Mouse (Mus musculus): ENCODE results near the gene Eif4e2. TPM values are rescaled to one million over a fixed set of nuclear protein-coding genes. Genes with fewer than 3 reads are reported as not detected.

Gene Eif4e2
- polyA plus RNA-seq, 1 experiment from 2014 or later, result 101 TPM

DNA sequence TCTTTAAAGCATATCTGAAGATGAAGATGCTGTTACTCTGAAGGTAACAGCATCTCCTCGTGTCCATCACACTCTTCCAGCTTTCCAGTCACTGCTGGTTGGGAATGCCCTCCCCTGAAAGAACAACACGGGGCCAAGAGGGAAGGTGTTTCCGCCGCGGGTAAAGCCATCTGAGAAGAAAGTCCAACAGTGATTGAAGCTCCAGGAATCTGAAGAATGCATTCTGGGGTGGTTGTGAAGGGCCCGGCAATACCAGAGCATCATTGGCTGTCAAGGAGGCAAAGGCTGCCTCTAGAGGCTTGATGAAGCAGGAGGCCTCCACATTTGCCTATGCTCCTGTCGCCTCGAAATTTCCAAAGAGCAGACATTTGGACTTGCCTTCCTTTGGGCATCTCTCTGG lies 25.3 kb downstream of the Eif4e2 start:
- H3K27me3 ChIP-seq, result no peaks in the 10 kb centered on the region
- H3K9ac ChIP-seq, result no peak overlapping the region
- H3K9me3 ChIP-seq (replicated peaks), result no peaks in the 10 kb centered on the region
- no peak overlapping the region for H3K4me2 ChIP-seq
- no peaks in the 10 kb centered on the region for H3K4me1 ChIP-seq (replicated peaks)
- H3K4me3 ChIP-seq (replicated peaks), result no peak overlapping the region
- H3K36me3 ChIP-seq, result peaks cover 28% of the 10 kb centered on the region
- no peak overlapping the region for H3K27ac ChIP-seq
- ATAC-seq (ENCODE audit: low read depth) (no peak), DNase-seq (no peak)
- 60% methylated on average over 8 of the region's 8 CpGs for WGBS (ENCODE audit: insufficient replicate concordance)

DNA sequence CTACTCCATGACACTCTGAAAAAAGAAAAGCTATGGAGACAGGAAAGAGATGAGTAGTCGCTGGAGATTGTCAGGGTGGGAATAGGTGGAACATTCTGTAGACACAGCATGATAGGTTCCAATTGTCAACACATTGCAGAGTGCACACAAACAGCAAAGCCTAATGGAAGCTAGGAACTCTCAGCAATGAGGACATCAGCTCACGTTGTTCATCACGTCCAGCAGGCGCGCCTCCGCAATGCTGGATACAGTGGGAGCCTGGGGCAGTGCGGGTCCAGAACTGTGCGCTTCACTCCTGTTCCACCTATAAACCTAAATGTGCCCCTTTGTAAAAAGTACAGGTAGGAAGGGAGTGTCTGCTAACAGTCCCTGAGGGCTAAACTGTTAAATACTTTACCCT lies 29.3 kb downstream of the Eif4e2 start:
- no peak overlapping the region for H3K27ac ChIP-seq
- H3K27me3 ChIP-seq, result no peaks in the 10 kb centered on the region
- DNase-seq (no peak), ATAC-seq (ENCODE audit: low read depth) (no peak)
- 88% methylated on average over 8 of the region's 8 CpGs for WGBS (ENCODE audit: insufficient replicate concordance)
- H3K36me3 ChIP-seq, result peaks cover 7% of the 10 kb centered on the region; the same call in 1 of the 2 replicates
- H3K4me1 ChIP-seq (replicated peaks), result peaks cover 14% of the 10 kb centered on the region
- H3K9ac ChIP-seq, result no peak overlapping the region
- H3K4me2 ChIP-seq, result no peak overlapping the region
- H3K9me3 ChIP-seq (replicated peaks), result no peaks in the 10 kb centered on the region
- H3K4me3 ChIP-seq (replicated peaks), result no peak overlapping the region

DNA sequence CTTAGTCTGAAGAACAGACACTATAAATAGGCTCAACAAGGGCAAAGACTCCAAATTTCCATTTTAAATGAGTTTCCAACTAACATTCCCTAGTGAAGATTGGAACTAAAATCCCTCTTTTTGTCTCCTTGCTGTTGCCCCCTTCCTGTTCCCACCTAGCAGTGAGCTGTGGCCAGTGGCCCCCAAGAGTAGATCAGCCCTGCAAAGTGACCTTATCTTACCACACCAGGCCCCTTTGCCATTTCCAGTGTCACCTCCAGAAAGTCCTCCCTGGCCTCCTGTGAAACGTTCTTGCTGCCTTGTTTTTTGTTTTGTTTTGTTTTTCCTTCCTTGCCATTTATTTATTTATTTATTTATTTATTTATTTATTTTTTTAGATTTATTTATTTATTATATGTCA lies 31.7 kb downstream of the Eif4e2 start:
- Histone ChIP-seq H3K36me3 (no peaks in the 10 kb centered on the region), H3K4me3 (replicated peaks) (no peak overlapping the region), H3K27ac (no peak overlapping the region), H3K27me3 (no peaks in the 10 kb centered on the region), H3K9me3 (replicated peaks) (no peaks in the 10 kb centered on the region), H3K9ac (no peak overlapping the region), H3K4me1 (replicated peaks) (peaks cover 14% of the 10 kb centered on the region), H3K4me2 (no peak overlapping the region)
- WGBS (ENCODE audit: insufficient replicate concordance), result 10% methylated on average over 1 of the region's 1 CpGs
- no peak for DNase-seq
- ATAC-seq (ENCODE audit: low read depth), result peak; percentile 62

DNA sequence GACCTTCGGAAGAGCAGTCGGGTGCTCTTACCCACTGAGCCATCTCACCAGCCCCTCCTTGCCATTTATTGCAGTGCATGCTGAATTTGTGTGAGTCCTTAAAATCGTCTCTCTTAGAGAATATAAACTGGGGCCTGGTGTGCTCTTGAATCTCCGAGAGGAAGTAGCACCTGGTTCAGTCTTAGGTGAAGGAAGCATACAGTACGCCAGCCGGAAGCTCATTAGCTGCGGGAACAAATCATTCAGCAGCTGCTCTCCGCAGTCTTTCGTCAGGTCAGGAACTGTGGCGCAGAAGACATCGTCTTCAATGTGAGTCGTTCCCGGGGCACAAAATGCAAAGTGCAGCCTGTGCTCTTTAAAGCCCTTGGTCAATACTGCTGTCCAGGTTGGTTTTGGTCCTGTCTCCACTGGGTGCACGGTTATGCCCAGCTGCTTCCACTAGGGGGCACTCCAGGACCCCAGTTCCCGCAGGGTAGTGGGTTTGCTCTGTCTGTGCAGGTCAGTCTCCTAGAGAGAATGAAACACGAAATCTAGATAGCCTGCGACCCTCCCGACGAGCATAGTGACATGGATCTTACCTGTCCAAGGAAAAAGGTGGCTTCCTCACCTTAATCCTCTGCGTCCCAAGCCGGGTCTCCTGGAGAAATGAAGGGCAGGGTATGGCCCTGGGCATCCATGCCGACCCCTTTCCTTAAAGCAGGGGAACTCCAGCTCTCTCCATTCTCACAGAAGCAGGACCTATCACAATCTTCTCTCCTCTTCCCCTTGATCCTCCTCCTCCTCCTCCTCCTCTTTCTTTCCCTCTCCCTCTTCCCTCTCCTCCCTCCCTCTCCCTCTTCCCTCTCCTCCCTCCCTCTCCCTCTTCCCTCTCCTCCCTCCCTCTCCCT lies 32.5 kb downstream of the Eif4e2 start:
- Histone ChIP-seq H3K4me1 (replicated peaks) (peaks cover 14% of the 10 kb centered on the region), H3K4me2 (peak overlapping the region; percentile 45), H3K4me3 (replicated peaks) (no peak overlapping the region), H3K27ac (no peak overlapping the region), H3K36me3 (no peaks in the 10 kb centered on the region), H3K9me3 (replicated peaks) (no peaks in the 10 kb centered on the region), H3K27me3 (no peaks in the 10 kb centered on the region), H3K9ac (no peak overlapping the region)
- WGBS (ENCODE audit: insufficient replicate concordance), result 23% methylated on average over 22 of the region's 22 CpGs
- ATAC-seq (ENCODE audit: low read depth), result peak; percentile 80
- peak; percentile 53 for DNase-seq

DNA sequence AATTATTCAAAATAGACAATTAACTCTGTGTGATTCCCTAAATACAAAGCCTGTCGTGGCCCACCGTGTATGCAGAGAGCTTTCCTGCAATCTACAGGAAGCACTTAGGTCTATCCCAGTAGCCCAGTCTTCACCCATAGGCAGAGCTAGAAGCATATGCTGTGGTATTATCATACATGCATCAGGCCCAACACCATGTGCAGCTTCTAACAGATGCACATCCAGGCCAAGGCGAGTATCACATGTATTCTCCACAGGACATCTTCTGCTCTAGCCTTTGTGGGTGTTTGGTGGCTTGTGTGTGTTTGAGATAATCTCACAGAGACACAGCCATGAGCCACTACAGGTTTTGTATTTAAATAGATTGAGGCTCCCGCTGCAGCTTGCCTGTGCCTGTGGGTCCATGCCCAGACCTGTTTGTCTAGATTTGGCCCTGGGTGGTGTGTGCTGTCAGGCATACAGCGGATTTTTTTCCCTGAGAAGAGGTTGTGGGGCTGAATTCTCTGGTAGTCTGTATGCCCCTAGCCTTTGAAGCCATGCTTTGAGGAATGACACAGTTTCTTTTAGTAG lies 38.4 kb downstream of the Eif4e2 start:
- Histone ChIP-seq H3K4me1 (replicated peaks) (0 out of 2 replicates have a peak, but pooled peaks cover 3% of the 10 kb centered on the region), H3K9ac (no peak overlapping the region), H3K4me2 (no peak overlapping the region), H3K27me3 (peaks cover 14% of the 10 kb centered on the region; the same call in 1 of the 2 replicates), H3K9me3 (replicated peaks) (no peaks in the 10 kb centered on the region), H3K36me3 (no peaks in the 10 kb centered on the region), H3K4me3 (replicated peaks) (no peak overlapping the region), H3K27ac (no peak overlapping the region)
- WGBS (ENCODE audit: insufficient replicate concordance), result 19% methylated on average over 5 of the region's 5 CpGs
- peak; percentile 6 for DNase-seq
- ATAC-seq (ENCODE audit: low read depth), result peak; percentile 90

GRCm38 (mm10) chr1:87255173-87255572 lies 41.5 kb downstream of the Eif4e2 start:
- H3K27ac ChIP-seq, result no peak overlapping the region
- H3K27me3 ChIP-seq, result peaks cover 43% of the 10 kb centered on the region
- no peak for DNase-seq
- H3K4me1 ChIP-seq (replicated peaks), result 0 out of 2 replicates have a peak, but pooled peaks cover 3% of the 10 kb centered on the region
- no peak for ATAC-seq (ENCODE audit: low read depth)
- WGBS (ENCODE audit: insufficient replicate concordance), result 43% methylated on average over 4 of the region's 4 CpGs
- H3K36me3 ChIP-seq, result no peaks in the 10 kb centered on the region
- H3K9me3 ChIP-seq (replicated peaks), result no peaks in the 10 kb centered on the region
- no peak overlapping the region for H3K4me3 ChIP-seq (replicated peaks)
- H3K4me2 ChIP-seq, result no peak overlapping the region
- H3K9ac ChIP-seq, result no peak overlapping the region

DNA sequence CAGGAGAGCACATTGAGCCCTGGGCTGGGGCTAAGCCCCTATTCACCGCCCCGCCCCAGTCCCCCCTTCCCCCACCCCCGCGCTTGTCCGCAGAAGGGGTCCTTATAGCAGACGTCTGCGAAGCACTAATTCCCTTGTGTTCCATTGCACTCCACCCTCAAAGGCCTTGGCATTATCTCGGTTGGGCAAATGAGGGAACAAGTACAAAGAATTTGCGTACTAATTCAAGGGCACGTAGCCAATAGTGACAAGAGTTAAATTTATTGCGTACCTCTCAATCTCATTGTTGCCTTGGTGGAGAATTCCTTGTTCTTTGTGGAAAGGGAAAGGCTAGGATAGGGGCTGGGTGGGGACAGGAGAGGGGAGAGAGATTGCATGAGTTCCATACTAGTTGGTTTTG lies 44.0 kb downstream of the Eif4e2 start:
- WGBS (ENCODE audit: insufficient replicate concordance), result 24% methylated on average over 11 of the region's 11 CpGs
- DNase-seq, result no peak
- peaks cover 68% of the 10 kb centered on the region for H3K27me3 ChIP-seq

GRCm38 (mm10) chr1:87258484-87258883 lies 44.8 kb downstream of the Eif4e2 start:
- Histone ChIP-seq H3K9ac (no peak overlapping the region), H3K4me3 (replicated peaks) (no peak overlapping the region), H3K4me2 (no peak overlapping the region), H3K36me3 (no peaks in the 10 kb centered on the region), H3K9me3 (replicated peaks) (no peaks in the 10 kb centered on the region), H3K27ac (no peak overlapping the region), H3K27me3 (peaks cover 76% of the 10 kb centered on the region), H3K4me1 (replicated peaks) (no peaks in the 10 kb centered on the region)
- 13% methylated on average over 14 of the region's 14 CpGs for WGBS (ENCODE audit: insufficient replicate concordance)
- no peak for DNase-seq
- no peak for ATAC-seq (ENCODE audit: low read depth)

More for the DNA sequence above, 44.0 kb downstream of the Eif4e2 start:
- no peak overlapping the region for H3K27ac ChIP-seq
- no peaks in the 10 kb centered on the region for H3K4me1 ChIP-seq (replicated peaks)
- no peaks in the 10 kb centered on the region for H3K36me3 ChIP-seq
- H3K4me3 ChIP-seq (replicated peaks), result no peak overlapping the region
- no peak overlapping the region for H3K4me2 ChIP-seq
- H3K9me3 ChIP-seq (replicated peaks), result no peaks in the 10 kb centered on the region
- no peak overlapping the region for H3K9ac ChIP-seq
- ATAC-seq (ENCODE audit: low read depth), result no peak

GRCm38 (mm10) chr1:87259316-87259715 lies 45.6 kb downstream of the Eif4e2 start:
- H3K4me1 ChIP-seq (replicated peaks), result peaks cover 6% of the 10 kb centered on the region
- WGBS (ENCODE audit: insufficient replicate concordance), result 30% methylated on average over 2 of the region's 2 CpGs
- DNase-seq (no peak), ATAC-seq (ENCODE audit: low read depth) (no peak)
- peaks cover 82% of the 10 kb centered on the region for H3K27me3 ChIP-seq
- H3K36me3 ChIP-seq, result no peaks in the 10 kb centered on the region
- H3K9me3 ChIP-seq (replicated peaks), result no peaks in the 10 kb centered on the region
- no peak overlapping the region for H3K9ac ChIP-seq
- no peak overlapping the region for H3K4me3 ChIP-seq (replicated peaks)
- H3K27ac ChIP-seq, result no peak overlapping the region
- H3K4me2 ChIP-seq, result no peak overlapping the region

- Histone ChIP-seq H3K4me2 (no peak overlapping the region), H3K27ac (no peak overlapping the region), H3K9ac (no peak overlapping the region), H3K9me3 (replicated peaks) (no peaks in the 10 kb centered on the region), H3K4me1 (replicated peaks) (peaks cover 13% of the 10 kb centered on the region), H3K27me3 (peaks cover 96% of the 10 kb centered on the region), H3K4me3 (replicated peaks) (no peak overlapping the region), H3K36me3 (no peaks in the 10 kb centered on the region)
- WGBS (ENCODE audit: insufficient replicate concordance), result 5% methylated on average over 9 of the region's 9 CpGs
- no peak for ATAC-seq (ENCODE audit: low read depth)
- no peak for DNase-seq
Observed at GRCm38 (mm10) chr1:87263257-87263656, 49.5 kb downstream of the Eif4e2 start.

- no peak overlapping the region for H3K9ac ChIP-seq
- H3K4me1 ChIP-seq (replicated peaks), result peaks cover 13% of the 10 kb centered on the region
- H3K4me2 ChIP-seq, result peak overlapping the region; percentile 65
- no peaks in the 10 kb centered on the region for H3K9me3 ChIP-seq (replicated peaks)
- no peak for DNase-seq
- no peak overlapping the region for H3K27ac ChIP-seq
- 3% methylated on average over 12 of the region's 12 CpGs for WGBS (ENCODE audit: insufficient replicate concordance)
- H3K4me3 ChIP-seq (replicated peaks), result peak overlapping the region; percentile 50
- no peaks in the 10 kb centered on the region for H3K36me3 ChIP-seq
- H3K27me3 ChIP-seq, result peaks cover 96% of the 10 kb centered on the region
- ATAC-seq (ENCODE audit: low read depth), result no peak
Observed at GRCm38 (mm10) chr1:87263796-87264133, 50.1 kb downstream of the Eif4e2 start.
